Comparison of ENCODE assay signal across 21 mouse cellular contexts in genomic region chr3:129549546-129549945, GRCm38 (mm10). TPM values are rescaled to one million over a fixed set of nuclear protein-coding genes. Genes with fewer than 3 reads are reported as not detected.
DNase-seq lines count a peak whose midpoint lies in the region; ATAC-seq and TF ChIP-seq lines count a peak whose summit lies in the region.
"Had no signal": no experiment of that assay in that cellular context is flagged by ENCODE, and none has a peak within 500 bp of the region (broad histone marks: within the 10 kb centered on the region; RNA-seq: fewer than 3 reads in every experiment).

No protein-coding gene starts in this region.

- peak; percentile 14; the same call in 1 of the 2 replicates for ATAC-seq in liver, embryonic 16.5 days (ENCODE audit: low read depth)
- no peak for ATAC-seq in liver, embryonic 12.5 days
- no peak for ATAC-seq in stomach, embryonic 16.5 days (ENCODE audit: insufficient read depth, low FRiP score)
- ATAC-seq: Patski had no signal

- no peak for TF ChIP-seq CTCF in gastrocnemius, adult 2 months (IDR thresholded peaks at IDR 0.05)

- H3K36me3 ChIP-seq in liver, embryonic 16.5 days (ENCODE audit: control insufficient read depth, insufficient read depth): no peaks in the 10 kb centered on the region
- peaks cover 15% of the 10 kb centered on the region; the same call in 1 of the 2 replicates for H3K36me3 ChIP-seq in liver, embryonic 12.5 days
- no peaks in the 10 kb centered on the region; the same call in 1 of the 2 replicates for H3K36me3 ChIP-seq in stomach, embryonic 16.5 days (ENCODE audit: control insufficient read depth, insufficient read depth, low read length)
- H3K36me3 ChIP-seq: embryonic facial prominence, embryonic 15.5 days; hindbrain, embryonic 13.5 days; lung, embryonic 15.5 days had no signal

- peaks cover 22% of the 10 kb centered on the region for H3K4me1 ChIP-seq in liver, embryonic 16.5 days (ENCODE audit: control insufficient read depth, low read depth, low read length)
- peaks cover 55% of the 10 kb centered on the region for H3K4me1 ChIP-seq in liver, embryonic 12.5 days
- H3K4me1 ChIP-seq in stomach, embryonic 16.5 days (ENCODE audit: control insufficient read depth, insufficient read depth, low read length): peaks cover 27% of the 10 kb centered on the region

- no peak overlapping the region for H3K4me3 ChIP-seq in liver, embryonic 16.5 days (ENCODE audit: low read depth, low read length)
- H3K4me3 ChIP-seq in liver, embryonic 12.5 days: no peak overlapping the region
- no peak overlapping the region for H3K4me3 ChIP-seq in stomach, embryonic 16.5 days (replicated peaks; ENCODE audit: low read length)
- H3K4me3 ChIP-seq in gastrocnemius, adult 2 months: no peak overlapping the region
- H3K4me3 ChIP-seq: embryonic facial prominence, embryonic 15.5 days; forebrain, embryonic 10.5 days; hindbrain, embryonic 13.5 days; limb, embryonic 13.5 days; lung, embryonic 15.5 days had no signal

- no peak overlapping the region for H3K4me2 ChIP-seq in liver, embryonic 16.5 days (ENCODE audit: low read depth, low read length)
- H3K4me2 ChIP-seq in liver, embryonic 12.5 days: no peak overlapping the region
- no peak overlapping the region for H3K4me2 ChIP-seq in stomach, embryonic 16.5 days (ENCODE audit: low read depth, low read length)
- H3K4me2 ChIP-seq: embryonic facial prominence, embryonic 15.5 days; hindbrain, embryonic 13.5 days; limb, embryonic 13.5 days; lung, embryonic 15.5 days had no signal

- H3K27ac ChIP-seq in liver, embryonic 16.5 days (ENCODE audit: low read length): peak overlapping the region; percentile 33; the same call in 1 of the 2 replicates
- H3K27ac ChIP-seq in liver, embryonic 12.5 days: no peak overlapping the region
- peak overlapping the region; percentile 68 for H3K27ac ChIP-seq in stomach, embryonic 16.5 days (ENCODE audit: low read length)
- H3K27ac ChIP-seq in gastrocnemius, adult 2 months: no peak overlapping the region
- H3K27ac ChIP-seq: embryonic facial prominence, embryonic 15.5 days; forebrain, embryonic 10.5 days; hindbrain, embryonic 13.5 days; kidney, postnatal 0 days; limb, embryonic 13.5 days; lung, embryonic 15.5 days had no signal

- H3K9me3 ChIP-seq in liver, embryonic 16.5 days (replicated peaks; ENCODE audit: control insufficient read depth, low read length): no peaks in the 10 kb centered on the region
- H3K9me3 ChIP-seq in liver, embryonic 12.5 days (replicated peaks): no peaks in the 10 kb centered on the region
- H3K9me3 ChIP-seq in stomach, embryonic 16.5 days (replicated peaks; ENCODE audit: control insufficient read depth, low read length): no peaks in the 10 kb centered on the region
- H3K9me3 ChIP-seq: embryonic facial prominence, embryonic 15.5 days; forebrain, embryonic 10.5 days; hindbrain, embryonic 13.5 days; limb, embryonic 13.5 days; lung, embryonic 15.5 days had no signal

- intact Hi-C loops in gastrocnemius, adult 2 months (cut with DNase I): no loop called here

- WGBS in liver, embryonic 16.5 days (ENCODE audit: insufficient replicate concordance): 54% methylated on average over 5 of the region's 5 CpGs
- WGBS in liver, embryonic 12.5 days (ENCODE audit: insufficient replicate concordance): 58% methylated on average over 5 of the region's 5 CpGs
- WGBS in stomach, embryonic 16.5 days: 34% methylated on average over 5 of the region's 5 CpGs

- DNase-seq in heart, adult 11 months: peak; percentile 49
- no peak for DNase-seq in heart, adult 18-20 months
- DNase-seq in ZHBTc4 (ENCODE audit: low read depth, low spot score): peak; percentile 82
- DNase-seq in gastrocnemius, adult 2 months: no peak
- DNase-seq in layer of hippocampus, adult 8-10 months (ENCODE audit: low spot score in 2 of 2): no peak
- DNase-seq: cerebellum, postnatal 14 days; embryo, embryonic 11 days; gastrocnemius, postnatal 14 days; right cerebral cortex, postnatal 14 days; thymus, postnatal 36 days had no signal

- no peaks in the 10 kb centered on the region for H3K27me3 ChIP-seq in liver, embryonic 16.5 days (ENCODE audit: control insufficient read depth, insufficient read depth, low read depth, low read length)
- no peaks in the 10 kb centered on the region for H3K27me3 ChIP-seq in liver, embryonic 12.5 days (replicated peaks)
- no peaks in the 10 kb centered on the region for H3K27me3 ChIP-seq in stomach, embryonic 16.5 days (ENCODE audit: control insufficient read depth, insufficient read depth, low read length)
- H3K27me3 ChIP-seq: CH12.LX; embryonic facial prominence, embryonic 15.5 days; hindbrain, embryonic 13.5 days; limb, embryonic 13.5 days; lung, embryonic 15.5 days; Patski had no signal

- no peak overlapping the region for H3K9ac ChIP-seq in liver, embryonic 16.5 days (ENCODE audit: low read depth, low read length)
- H3K9ac ChIP-seq in liver, embryonic 12.5 days: no peak overlapping the region
- 0 out of 2 replicates have a peak overlapping the region, but pooled peaks have one; percentile 21 for H3K9ac ChIP-seq in stomach, embryonic 16.5 days (ENCODE audit: low read length)
- H3K9ac ChIP-seq: embryonic facial prominence, embryonic 15.5 days; hindbrain, embryonic 13.5 days; limb, embryonic 13.5 days; lung, embryonic 15.5 days had no signal

RNA-seq across cellular contexts. Expression of gene Elovl6, which starts 17.4 kb away (rescaled TPM):
- total RNA-seq in heart, adult 18-20 months (2021): 10 to 100 TPM in 1 of 2 experiments, under 1 TPM in 1; 0.65 to 13.4 TPM
- polyA plus RNA-seq in liver, embryonic 16.5 days (2015; fragmentation: Nextera tagmentation; extraction: Ambion mirVana): 11.0 and 15.0 TPM in 2 replicates
- 14.3 and 14.8 TPM in 2 replicates for polyA plus RNA-seq in liver, embryonic 12.5 days (2016; fragmentation: Nextera tagmentation; extraction: Ambion mirVana)
- 27.5 and 31.5 TPM in 2 replicates for polyA plus RNA-seq in stomach, embryonic 16.5 days (2015; fragmentation: Nextera tagmentation; extraction: Ambion mirVana)
- under 1 TPM; 0.33 to 0.89 TPM for total RNA-seq in gastrocnemius, adult 2 months (2021)
- total RNA-seq in layer of hippocampus, adult 8-10 months (2022): 10 to 100 TPM; 28.5 to 41.2 (median 33.1) TPM

Comparison
In these comparisons a context has a peak if more than half of its experiments do, and no peak if none do; other contexts are left out.
1. DNase-seq: peak in heart, adult 11 months (single experiment) and ZHBTc4 (single experiment); none in heart, adult 18-20 months (0 of 2), gastrocnemius, adult 2 months (single experiment) and layer of hippocampus, adult 8-10 months (0 of 2).
2. H3K27ac ChIP-seq: peak in liver, embryonic 16.5 days (single experiment) and stomach, embryonic 16.5 days (single experiment); none in liver, embryonic 12.5 days (single experiment) and gastrocnemius, adult 2 months (single experiment).